Mouse (Mus musculus) macrophage (primary cell): Measurements from ENCODE around the gene 1810010H24Rik. TPM values are rescaled to one million over a fixed set of nuclear protein-coding genes. Genes with fewer than 3 reads are reported as not detected.
"Not testable (repeated sequence)": the region's sequence is repeated elsewhere in the genome, so short reads cannot be mapped to it uniquely, and the experiment has no call there.

Experiments used
- H3K27ac ChIP-seq: fragments of 350-480 bp; formaldehyde crosslinking; 2 replicates; pipeline ENCODE4 v1.9.0; 2021
- H3K36me3 ChIP-seq: fragments of 350-480 bp; formaldehyde crosslinking; 2 replicates; pipeline ENCODE4 v1.9.0; 2021; ENCODE audit errors: inconsistent target
- H3K4me3 ChIP-seq: fragments of 350-480 bp; formaldehyde crosslinking; 2 replicates; pipeline ENCODE4 v1.9.0; 2021; ENCODE audit errors: inconsistent target
- H3K79me2 ChIP-seq: fragments of 350-480 bp; formaldehyde crosslinking; 2 replicates; pipeline ENCODE4 v1.9.0; 2021; ENCODE audit errors: inconsistent target
- WGBS: methylation state at CpG from one replicate; pipeline ENCODE4 v1.1.7; 2026; ENCODE audit warnings: inconsistent platforms; ENCODE audit not compliant: missing documents; 5-methylcytosine and 5-hydroxymethylcytosine counted together
- polyA plus RNA-seq: library from polyadenylated mRNA; stranded (reverse); fragments of 250-400 nt; gene quantifications from 3 replicates; pipeline ENCODE4 v1.2.4, GENCODE M21; 2018; ENCODE audit warnings: inconsistent platforms

The 1810010H24Rik gene
- polyA plus RNA-seq, 1 experiment from 2014 or later: 0.27 TPM

- WGBS: 29% methylated on average over 5 of the region's 5 CpGs
- Histone ChIP-seq H3K4me3 (no peak overlapping the region), H3K79me2 (no peaks in the 10 kb centered on the region), H3K27ac (no peak overlapping the region), H3K36me3 (peaks cover 58% of the 10 kb centered on the region)
Observed at GRCm38 (mm10) chr11:107044321-107044720, 18.8 kb downstream of the 1810010H24Rik start.

- WGBS: 85% methylated on average over 4 of the region's 4 CpGs
- H3K27ac ChIP-seq: no peak overlapping the region
- H3K4me3 ChIP-seq: no peak overlapping the region
- peaks cover 57% of the 10 kb centered on the region for H3K36me3 ChIP-seq
- no peaks in the 10 kb centered on the region for H3K79me2 ChIP-seq
Observed at GRCm38 (mm10) chr11:107045546-107045945, 20.1 kb downstream of the 1810010H24Rik start.

DNA sequence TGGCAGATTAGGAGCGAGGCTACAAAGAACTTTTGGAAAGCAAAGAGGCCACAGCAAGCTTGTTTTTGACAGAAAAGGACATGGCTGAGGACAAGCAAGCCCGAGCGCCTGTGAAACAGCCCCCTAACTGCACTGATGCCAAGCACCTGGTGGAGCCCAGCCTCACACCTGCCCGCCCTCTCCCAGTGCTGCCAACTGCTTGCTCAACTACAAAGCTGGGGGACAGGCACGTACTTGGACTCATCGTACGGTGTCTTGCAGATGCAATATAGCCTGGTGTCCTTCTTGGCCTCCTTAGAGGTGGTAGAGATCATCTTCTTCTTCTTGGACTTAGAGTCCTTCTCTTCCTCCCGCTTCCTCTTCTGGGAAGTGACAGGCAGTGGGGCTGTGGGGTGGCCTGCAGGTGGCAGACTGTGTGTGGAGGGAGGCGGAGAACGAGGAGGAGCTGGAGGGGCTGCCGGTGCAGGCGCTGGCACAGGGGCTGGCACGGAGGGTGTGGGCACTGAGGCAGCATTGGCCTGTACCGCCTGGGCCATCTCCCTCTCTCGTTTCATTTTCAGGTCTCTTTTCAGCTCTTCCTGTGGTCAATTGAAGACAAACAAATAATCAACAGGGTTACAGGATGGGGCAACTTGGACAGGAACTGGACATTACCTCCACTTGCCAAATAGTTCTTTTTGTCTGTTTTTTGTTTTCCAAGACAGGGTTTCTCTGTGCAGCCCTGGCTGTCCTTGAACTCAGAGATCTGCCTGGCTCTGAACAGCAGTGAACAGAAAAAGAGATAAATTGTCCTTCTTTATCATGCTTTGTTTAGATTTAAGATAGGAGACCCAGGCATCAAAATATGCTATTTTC is 21.5 kb downstream of the 1810010H24Rik start:
- H3K79me2 ChIP-seq: no peaks in the 10 kb centered on the region
- H3K4me3 ChIP-seq: no peak overlapping the region
- 88% methylated on average over 15 of the region's 15 CpGs for WGBS
- no peak overlapping the region for H3K27ac ChIP-seq
- peaks cover 48% of the 10 kb centered on the region for H3K36me3 ChIP-seq

DNA sequence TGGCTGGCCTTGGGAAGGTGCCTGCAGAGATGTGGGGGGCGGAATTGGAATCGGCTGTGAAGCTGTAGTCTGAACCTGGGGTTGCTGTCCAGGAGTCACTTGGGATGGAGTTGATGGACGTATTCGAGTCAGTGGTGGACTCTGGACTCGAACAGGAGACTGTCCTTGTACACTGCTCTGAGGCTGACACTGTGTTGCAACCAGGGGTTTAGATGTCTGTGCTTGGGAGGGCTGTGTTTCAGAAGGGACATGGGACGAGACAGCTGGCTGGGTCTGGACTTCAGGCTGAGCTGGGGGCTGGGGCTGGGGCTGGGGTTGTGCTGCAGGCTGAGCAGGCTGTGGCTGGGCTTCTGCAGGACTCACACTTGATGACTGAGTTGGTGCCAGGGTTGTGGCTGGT is 29.4 kb downstream of the 1810010H24Rik start:
- H3K36me3 ChIP-seq: peaks cover 76% of the 10 kb centered on the region
- H3K27ac ChIP-seq: no peak overlapping the region
- 91% methylated on average over 6 of the region's 6 CpGs for WGBS
- H3K79me2 ChIP-seq: no peaks in the 10 kb centered on the region
- H3K4me3 ChIP-seq: no peak overlapping the region

GRCm38 (mm10) chr11:107057391-107057790 is 31.9 kb downstream of the 1810010H24Rik start:
- 98% methylated on average over 6 of the region's 6 CpGs for WGBS
- Histone ChIP-seq H3K4me3 (no peak overlapping the region), H3K79me2 (no peaks in the 10 kb centered on the region), H3K36me3 (peaks cover 90% of the 10 kb centered on the region), H3K27ac (no peak overlapping the region)

DNA sequence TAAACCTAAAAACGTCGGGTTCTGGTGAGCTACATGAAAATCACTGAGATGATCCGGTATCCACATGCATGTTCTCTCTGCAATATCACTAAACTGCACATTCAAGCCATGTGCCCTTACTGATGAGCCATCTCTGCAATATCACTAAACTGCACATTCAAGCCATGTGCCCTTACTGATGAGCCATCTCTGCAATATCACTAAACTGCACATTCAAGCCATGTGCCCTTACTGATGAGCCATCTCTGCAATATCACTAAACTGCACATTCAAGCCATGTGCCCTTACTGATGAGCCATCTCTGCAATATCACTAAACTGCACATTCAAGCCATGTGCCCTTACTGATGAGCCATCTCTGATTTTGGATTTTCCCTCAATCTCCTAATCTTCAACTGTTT is 34.2 kb downstream of the 1810010H24Rik start:
- H3K27ac ChIP-seq, H3K4me3 ChIP-seq, H3K79me2 ChIP-seq: not testable (repeated sequence)
- WGBS: 83% methylated on average over 2 of the region's 3 CpGs
- H3K36me3 ChIP-seq: peaks cover 86% of the 10 kb centered on the region

DNA sequence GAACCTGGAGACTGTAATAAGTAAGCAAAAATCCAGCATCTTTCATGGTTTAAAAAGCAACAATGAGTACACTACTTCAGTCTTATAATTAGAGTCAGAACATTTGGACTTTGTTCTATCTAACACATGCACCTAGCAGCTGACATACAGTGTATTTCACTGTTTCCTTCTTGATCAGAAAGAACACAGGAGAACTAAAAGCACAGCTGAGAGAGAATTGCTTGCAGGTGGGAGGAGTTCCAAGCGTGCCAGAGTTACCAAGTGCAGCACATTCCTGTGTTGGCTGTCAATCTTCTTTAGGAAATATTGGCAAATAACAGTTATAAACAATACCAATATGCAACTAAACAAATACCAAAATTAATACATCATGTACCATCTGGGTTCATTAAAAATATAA is 35.5 kb downstream of the 1810010H24Rik start:
- no peak overlapping the region for H3K27ac ChIP-seq
- 93% methylated on average over 1 of the region's 1 CpGs for WGBS
- no peaks in the 10 kb centered on the region for H3K79me2 ChIP-seq
- H3K4me3 ChIP-seq: no peak overlapping the region
- H3K36me3 ChIP-seq: peaks cover 86% of the 10 kb centered on the region

DNA sequence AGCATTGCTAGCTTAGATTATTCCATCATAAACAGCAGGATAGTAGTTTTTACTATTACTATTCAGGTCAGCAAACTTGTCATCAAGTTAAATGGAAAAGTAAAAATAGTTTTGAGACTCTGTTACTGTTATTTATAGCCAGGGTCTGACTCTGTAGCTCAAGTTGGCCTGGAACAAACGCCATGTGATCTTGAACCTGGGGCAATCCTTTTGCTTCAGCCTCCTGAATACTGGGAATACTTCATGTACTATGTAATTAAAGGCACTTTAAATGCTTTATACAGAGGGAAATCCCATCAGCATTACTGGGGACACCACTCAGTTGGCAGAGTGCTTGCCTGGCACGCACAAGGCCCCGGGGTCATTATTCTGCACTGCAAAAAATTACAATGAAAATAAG is 37.6 kb downstream of the 1810010H24Rik start:
- H3K4me3 ChIP-seq: no peak overlapping the region
- WGBS: 100% methylated on average over 3 of the region's 3 CpGs
- H3K27ac ChIP-seq: no peak overlapping the region
- peaks cover 89% of the 10 kb centered on the region for H3K36me3 ChIP-seq
- no peaks in the 10 kb centered on the region for H3K79me2 ChIP-seq

- 100% methylated on average over 1 of the region's 1 CpGs for WGBS
- H3K27ac ChIP-seq: no peak overlapping the region
- H3K79me2 ChIP-seq: no peaks in the 10 kb centered on the region; the same call in 1 of the 2 replicates
- peaks cover 80% of the 10 kb centered on the region for H3K36me3 ChIP-seq
- no peak overlapping the region for H3K4me3 ChIP-seq
Observed at GRCm38 (mm10) chr11:107064590-107064989, 39.1 kb downstream of the 1810010H24Rik start.

- Histone ChIP-seq H3K27ac (no peak overlapping the region), H3K79me2 (no peaks in the 10 kb centered on the region; the same call in 1 of the 2 replicates), H3K4me3 (no peak overlapping the region), H3K36me3 (peaks cover 75% of the 10 kb centered on the region)
- WGBS: 94% methylated on average over 11 of the region's 11 CpGs
Observed at GRCm38 (mm10) chr11:107065216-107065785, 39.8 kb downstream of the 1810010H24Rik start.

Other genes with a start within 250 kb of the 1810010H24Rik start
- gene Polg2, start 246.1 kb upstream of the 1810010H24Rik start, polyA plus RNA-seq: 1.2 to 4.5 TPM (median 1.9 TPM) in 3 replicates
- gene Ddx5, start 236.5 kb upstream of the 1810010H24Rik start, polyA plus RNA-seq: 399 to 726 TPM (median 627 TPM) in 3 replicates
- gene Cep95, start 236.4 kb upstream of the 1810010H24Rik start, polyA plus RNA-seq: 6.7 to 17.1 TPM (median 14.3 TPM) in 3 replicates
- 13.7 to 17.8 TPM (median 15.9 TPM) in 3 replicates for gene Smurf2, start 105.0 kb upstream of the 1810010H24Rik start, polyA plus RNA-seq
- 36.6 to 71.0 TPM (median 57.2 TPM) in 3 replicates for gene Kpna2, start 26.1 kb upstream of the 1810010H24Rik start, polyA plus RNA-seq
- gene Bptf, start 106.4 kb downstream of the 1810010H24Rik start, polyA plus RNA-seq: 25.0 to 37.1 TPM (median 25.6 TPM) in 3 replicates
- gene Nol11, start 163.7 kb downstream of the 1810010H24Rik start, polyA plus RNA-seq: 13.8 to 29.6 TPM (median 15.7 TPM) in 3 replicates